Mouse (Mus musculus) ES-E14 (cell line): ENCODE results near the gene Ppp2r5c. TPM values are rescaled to one million over a fixed set of nuclear protein-coding genes. Genes with fewer than 3 reads are reported as not detected.

Experiments used
- DNase-seq: peaks from one replicate; pipeline ENCODE4 v3.0.0-alpha.2; 2013; ENCODE audit warnings: low read depth, low spot score
- H3K27ac ChIP-seq: 2 replicates; pipeline ENCODE4 v1.5.1; 2012; ENCODE audit warnings: low read depth, mild to moderate bottlenecking, low read length, moderate library complexity, mixed read lengths; ENCODE audit not compliant: poor library complexity, insufficient read depth, severe bottlenecking
- H3K36me3 ChIP-seq: 2 replicates; pipeline ENCODE4 v1.6.1; 2012; ENCODE audit warnings: mild to moderate bottlenecking, low read length, moderate library complexity, mixed read lengths; ENCODE audit not compliant: control insufficient read depth, poor library complexity, insufficient read depth, severe bottlenecking
- H3K4me1 ChIP-seq, 2 experiments: fragments of 150-350 bp in 1 of 2; sonication (generic) in 1 of 2; 2 replicates each; pipeline ENCODE4 v1.6.1; 2012; ENCODE audit warnings: low read length in 2 of 2, mild to moderate bottlenecking in 1 of 2, mixed read lengths in 1 of 2; ENCODE audit not compliant: control insufficient read depth in 2 of 2, insufficient read depth in 2 of 2, poor library complexity in 1 of 2
- H3K4me3 ChIP-seq, 2 experiments: fragments of 150-350 bp in 1 of 2; sonication (generic) in 1 of 2; 2 replicates each; pipeline ENCODE4 v1.5.1; 2012; ENCODE audit warnings: low read length in 2 of 2, low read depth in 1 of 2, mild to moderate bottlenecking in 1 of 2, mixed read lengths in 1 of 2; ENCODE audit not compliant: insufficient read depth in 1 of 2, poor library complexity in 1 of 2, severe bottlenecking in 1 of 2
- H3K9ac ChIP-seq: 2 replicates; pipeline ENCODE4 v1.6.1; 2012; ENCODE audit warnings: low read depth, mild to moderate bottlenecking, low read length, mixed read lengths; ENCODE audit not compliant: poor library complexity, insufficient read depth, severe bottlenecking
- H3K9me3 ChIP-seq: fragments of 150-350 bp; sonication (generic); 2 replicates; pipeline ENCODE4 v1.6.1; 2012; ENCODE audit warnings: low read depth, mild to moderate bottlenecking, low read length; ENCODE audit not compliant: control insufficient read depth, insufficient read depth
- CHD2 ChIP-seq: IDR thresholded peaks from 2 replicates; pipeline ENCODE4 v1.6.1; 2014; ENCODE audit warnings: mild to moderate bottlenecking, low read depth, low read length, inconsistent platforms
- HCFC1 ChIP-seq: IDR thresholded peaks from 2 replicates; pipeline ENCODE4 v1.6.1; 2012; ENCODE audit warnings: low read length, inconsistent platforms, borderline replicate concordance; ENCODE audit not compliant: insufficient read depth
- MAFK ChIP-seq: IDR thresholded peaks from 2 replicates; pipeline ENCODE4 v1.6.1; 2014; ENCODE audit warnings: mild to moderate bottlenecking, low read depth, low read length, inconsistent platforms; ENCODE audit not compliant: insufficient read depth
- ZC3H11A ChIP-seq: IDR thresholded peaks from 2 replicates; pipeline ENCODE4 v1.6.1; 2012; ENCODE audit warnings: low read depth, mild to moderate bottlenecking, inconsistent platforms, low read length, borderline replicate concordance
- ZNF384 ChIP-seq: IDR thresholded peaks from 2 replicates; pipeline ENCODE4 v1.6.1; 2012; ENCODE audit warnings: low read depth, low read length, inconsistent platforms
- in situ Hi-C, 2 experiments: fragments of 600-800 bp; cut with MboI; formaldehyde crosslinking; loops; one replicate each; pipeline ENCODE4 v1.15.1; 2025; ENCODE audit warnings: low sequenced_read_pairs in 2 of 2, inconsistent platforms in 1 of 2; ENCODE audit not compliant: unreplicated experiment in 2 of 2
- total RNA-seq: library from RNA; depleted of rRNA; stranded (reverse); fragments of 300-350 nt; gene quantifications from 2 replicates; pipeline ENCODE4 v1.2.3, GENCODE M21; 2012

Ppp2r5c gene
- total RNA-seq, 1 experiment = 62.1 TPM

DNA sequence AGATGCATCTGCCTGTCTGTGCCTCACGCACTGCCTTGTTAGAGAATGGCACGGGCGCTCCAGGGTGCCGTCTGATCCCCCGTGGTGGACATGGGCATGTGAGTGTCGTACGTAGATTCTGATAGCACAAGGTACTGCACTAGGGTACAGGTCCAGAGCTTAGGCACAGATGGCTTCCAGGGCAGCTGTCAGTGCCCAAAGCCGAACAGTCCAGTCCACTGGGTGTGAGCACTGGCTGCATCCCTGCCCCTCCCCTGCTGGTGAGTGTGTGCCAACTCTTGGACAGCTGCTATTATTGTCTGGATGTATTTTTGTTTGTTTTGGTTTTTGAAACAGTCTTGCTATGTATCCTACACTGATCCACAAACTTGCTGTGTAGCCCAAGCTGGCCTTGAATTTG lies 68.8 kb downstream of the Ppp2r5c start:
- Histone ChIP-seq H3K4me1 (peaks cover 12 to 18% of the 10 kb centered on the region in 2 experiments), H3K9ac (no peak overlapping the region), H3K4me3 (no peak overlapping the region), H3K27ac (no peak overlapping the region), H3K36me3 (peaks cover 11% of the 10 kb centered on the region; the same call in 1 of the 2 replicates), H3K9me3 (no peaks in the 10 kb centered on the region)
- no peak for DNase-seq
- TF ChIP-seq CHD2 (no peak), MAFK (no peak), ZC3H11A (no peak), ZNF384 (no peak), HCFC1 (no peak)
- in situ Hi-C loops = no loop called here

DNA sequence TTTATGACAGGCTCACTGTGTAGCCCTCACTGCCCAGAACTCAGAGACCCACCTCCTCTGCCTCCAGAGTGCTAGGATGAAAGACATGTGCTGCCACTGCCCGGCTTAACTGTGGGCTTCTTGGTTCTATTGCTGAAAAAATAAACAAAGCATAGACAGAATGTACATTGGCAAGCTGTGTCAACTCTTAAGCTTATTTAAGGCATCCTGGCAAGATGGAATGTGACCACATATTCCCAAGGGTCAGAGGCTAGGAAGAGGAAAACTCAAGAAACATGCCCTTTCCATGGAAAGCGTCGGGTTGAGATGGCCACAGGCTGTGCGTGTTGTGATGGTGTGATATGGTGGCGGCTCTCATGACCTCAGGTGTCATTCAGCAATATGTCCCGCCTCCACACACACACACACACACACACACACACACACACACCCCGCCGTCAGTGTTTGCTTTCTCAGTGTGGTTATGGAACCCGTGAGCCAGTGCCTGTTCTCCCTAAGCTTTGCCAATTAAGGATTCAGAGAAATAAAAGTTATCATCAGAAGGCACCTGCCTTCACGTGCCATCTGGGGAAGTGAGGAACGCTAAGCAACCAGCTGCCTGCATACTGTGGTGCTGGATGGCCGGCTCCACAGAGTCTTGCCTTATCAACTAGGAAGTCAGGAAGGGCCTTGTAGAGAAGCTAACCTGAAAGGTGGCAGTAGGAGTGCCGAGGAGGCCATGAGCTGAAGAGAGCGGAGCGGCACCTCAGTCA lies 73.5 kb downstream of the Ppp2r5c start:
- peaks cover 21% of the 10 kb centered on the region for H3K36me3 ChIP-seq
- H3K9me3 ChIP-seq = no peaks in the 10 kb centered on the region
- DNase-seq = no peak
- no peak overlapping the region for H3K9ac ChIP-seq
- no peak for TF ChIP-seq HCFC1
- TF ChIP-seq CHD2 = no peak
- no peak for TF ChIP-seq MAFK
- TF ChIP-seq ZNF384 = no peak
- no peak for TF ChIP-seq ZC3H11A
- in situ Hi-C loops = no loop called here
- H3K4me3 ChIP-seq = no peak overlapping the region
- peaks cover 8 to 13% of the 10 kb centered on the region in 2 experiments; a peak in 3 of 4 replicates for H3K4me1 ChIP-seq
- no peak overlapping the region for H3K27ac ChIP-seq

DNA sequence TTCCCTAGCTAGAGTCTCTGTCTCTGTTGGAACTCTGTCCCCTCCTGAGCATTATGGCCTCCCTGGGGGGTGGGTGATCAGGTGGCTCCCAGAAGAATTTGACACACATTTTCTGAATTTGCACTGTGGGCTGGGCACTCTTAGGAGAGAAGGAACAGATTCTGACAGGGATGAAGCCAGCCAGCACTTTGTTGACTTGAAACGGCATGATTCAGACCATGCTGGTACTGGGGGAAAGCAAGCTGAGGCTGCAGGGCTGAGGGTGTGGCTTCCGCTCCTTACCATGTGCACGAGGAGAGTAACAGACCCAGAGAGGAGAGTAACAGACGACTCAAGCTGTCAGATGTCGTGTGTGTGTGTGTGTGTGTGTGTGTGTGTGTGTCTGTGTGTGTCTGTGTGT lies 76.6 kb downstream of the Ppp2r5c start:
- TF ChIP-seq HCFC1 = no peak
- no peak for TF ChIP-seq CHD2
- TF ChIP-seq ZC3H11A = no peak
- no peak for TF ChIP-seq ZNF384
- no peak for TF ChIP-seq MAFK
- in situ Hi-C loops = no loop called here
- H3K9ac ChIP-seq = no peak overlapping the region
- no peak for DNase-seq
- H3K4me1 ChIP-seq = peaks cover 8 to 13% of the 10 kb centered on the region in 2 experiments; a peak in 3 of 4 replicates
- no peak overlapping the region for H3K4me3 ChIP-seq
- H3K9me3 ChIP-seq = no peaks in the 10 kb centered on the region
- H3K36me3 ChIP-seq = peaks cover 18% of the 10 kb centered on the region
- H3K27ac ChIP-seq = peak overlapping the region; percentile 41; the same call in 1 of the 2 replicates

DNA sequence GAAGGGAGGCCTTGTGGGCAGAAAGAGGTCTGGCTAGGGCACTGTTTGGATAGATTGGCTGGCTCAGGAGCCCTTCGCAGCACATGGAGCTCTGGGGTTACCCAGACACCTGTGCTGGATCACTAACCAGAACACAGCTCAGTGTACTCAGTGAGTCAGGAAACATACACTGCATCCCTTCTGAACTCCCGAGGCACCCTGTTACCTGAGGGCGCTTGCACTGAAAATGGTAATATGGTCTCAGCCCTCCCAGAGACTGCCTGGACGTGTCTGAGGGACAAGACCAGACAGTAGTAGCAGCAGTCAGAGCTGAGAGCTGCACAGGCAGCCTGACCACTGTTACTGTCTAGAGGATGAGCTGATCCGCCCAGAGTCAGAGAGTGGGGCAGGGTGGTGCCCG lies 85.8 kb downstream of the Ppp2r5c start:
- in situ Hi-C loops = no loop called here
- H3K4me1 ChIP-seq = peaks cover 10 to 23% of the 10 kb centered on the region in 2 experiments
- H3K36me3 ChIP-seq = peaks cover 3% of the 10 kb centered on the region; the same call in 1 of the 2 replicates
- no peak overlapping the region for H3K4me3 ChIP-seq
- peak overlapping the region; percentile 16; the same call in 1 of the 2 replicates for H3K27ac ChIP-seq
- H3K9me3 ChIP-seq = no peaks in the 10 kb centered on the region
- DNase-seq = no peak
- H3K9ac ChIP-seq = 0 out of 2 replicates have a peak overlapping the region, but pooled peaks have one; percentile 21
- TF ChIP-seq ZNF384 (no peak), ZC3H11A (no peak), MAFK (no peak), CHD2 (no peak), HCFC1 (no peak)
